Mouse (Mus musculus) cerebellum, adult 2 months (tissue): Measurements from ENCODE around the gene Gm5678.

Experiments
- CTCF ChIP-seq: fragments of 200-500 bp; IDR thresholded peaks from 2 replicates; pipeline ENCODE4 v1.5.1; 2011; ENCODE audit warnings: low read depth, mild to moderate bottlenecking, control low read depth, low read length, moderate library complexity, borderline replicate concordance; ENCODE audit not compliant: insufficient read depth
- POLR2A ChIP-seq: fragments of 200-500 bp; IDR thresholded peaks from 2 replicates; pipeline ENCODE4 v1.6.1; 2011; ENCODE audit warnings: low read length, control low read depth, borderline replicate concordance; ENCODE audit not compliant: insufficient read depth

DNA sequence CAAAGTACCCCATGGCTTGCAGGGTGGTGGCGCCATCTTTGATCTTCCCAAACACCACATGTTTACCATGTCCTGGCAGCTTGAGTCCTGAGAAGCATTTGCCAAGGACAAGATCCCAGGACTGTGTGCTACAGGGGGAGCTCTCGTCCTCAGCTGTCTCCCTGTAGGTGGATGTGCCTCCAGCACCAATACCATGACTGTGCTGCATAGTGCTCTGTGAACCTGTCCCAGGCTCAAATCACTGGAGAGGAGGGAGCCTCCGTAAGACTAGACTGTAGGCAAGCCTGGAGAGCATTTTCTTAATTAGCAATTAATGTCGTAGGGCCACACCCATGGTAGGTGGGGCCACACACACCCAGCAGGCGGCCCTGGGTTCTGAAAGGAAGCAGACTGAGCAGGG, 48.5 kb downstream of the Gm5678 start:
- TF ChIP-seq CTCF (no peak), POLR2A (no peak)
